Mouse (Mus musculus): Measurements from ENCODE around the gene Hrnr. TPM values are rescaled to one million over a fixed set of nuclear protein-coding genes. Genes with fewer than 3 reads are reported as not detected.

The Hrnr gene
- not detected in 2 replicates for polyA plus RNA-seq (2012; rRNA removed)

DNA sequence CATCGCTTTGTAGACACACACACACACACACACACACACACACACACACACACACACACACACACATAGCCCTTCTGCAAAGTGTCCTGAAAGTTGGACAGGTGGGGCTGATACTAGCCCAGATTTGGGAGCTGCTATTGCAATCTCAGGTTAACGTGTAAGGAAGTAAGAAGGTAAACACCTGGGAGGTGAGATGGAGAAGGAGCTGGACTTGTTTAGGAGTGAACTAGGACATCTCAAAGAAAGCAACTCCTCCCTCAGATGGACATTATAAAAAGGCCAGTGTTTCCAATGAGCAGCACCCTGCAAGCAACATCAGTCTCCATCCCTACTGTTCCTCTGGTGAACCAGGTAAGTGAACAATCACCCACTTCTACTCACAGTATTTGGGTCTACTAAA lies at the start of gene Hrnr:
Gene Hrnr, plus strand, starts transcription at position 301 of the 400 bp plus-strand sequence.
- no peak for DNase-seq (ENCODE audit: low read depth, low spot score)
- WGBS: 43% methylated on average over 2 of the region's 2 CpGs

GRCm38 (mm10) chr3:93273223-93273622 lies 46.3 kb upstream of the Hrnr start, which contains the start of gene Flg:
Gene Flg, plus strand, starts transcription at chr3:93273523.
- WGBS: 77% methylated on average over 2 of the region's 2 CpGs
- no peak for DNase-seq (ENCODE audit: low read depth, low spot score)

DNA sequence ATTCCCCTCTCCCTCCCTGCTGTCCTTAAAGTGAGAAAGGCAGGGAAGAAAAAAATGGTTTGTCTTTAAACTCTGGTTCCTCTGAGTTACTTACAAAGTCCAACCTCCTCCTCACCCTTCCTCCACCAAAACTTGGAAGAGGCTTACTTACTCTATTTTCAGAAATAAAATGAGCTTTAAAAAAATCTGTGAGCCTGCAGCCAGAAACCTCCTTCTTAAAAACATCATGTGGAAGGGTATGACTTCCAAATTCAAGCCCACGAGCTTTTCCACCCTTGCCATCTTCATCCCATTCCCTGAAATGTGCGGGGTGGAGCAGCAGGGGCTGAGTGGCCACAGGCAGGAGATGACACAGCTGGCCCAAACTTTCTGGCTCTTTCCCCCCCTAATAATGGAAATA lies 22.0 kb upstream of the Hrnr start:
- 74% methylated on average over 2 of the region's 2 CpGs for WGBS
- no peak for DNase-seq (ENCODE audit: low read depth, low spot score)

DNA sequence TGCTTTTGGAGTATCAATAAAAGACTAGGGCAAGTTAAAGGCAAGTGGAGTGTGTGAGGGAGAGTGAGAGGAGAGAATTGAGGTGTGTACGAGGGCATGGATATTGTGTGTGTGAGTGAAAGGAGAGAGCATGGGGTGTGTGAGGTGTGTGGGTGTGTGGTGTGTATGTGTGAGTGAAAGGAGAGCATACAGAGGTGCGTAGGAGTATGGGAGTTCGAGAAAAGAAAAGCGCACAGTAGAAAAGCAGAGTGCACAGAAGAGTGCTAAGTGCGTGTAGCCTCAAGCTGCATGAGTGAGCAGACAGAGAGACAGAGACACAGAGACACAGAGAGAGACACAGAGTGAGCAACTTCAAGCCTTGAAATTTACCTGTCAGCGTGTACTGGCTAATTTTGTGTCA lies 19.7 kb upstream of the Hrnr start:
- 83% methylated on average over 6 of the region's 6 CpGs for WGBS

GRCm38 (mm10) chr3:93301896-93302295 lies 17.7 kb upstream of the Hrnr start:
- WGBS: 24% methylated on average over 3 of the region's 3 CpGs
- no peak for DNase-seq (ENCODE audit: low read depth, low spot score)

More for the DNA sequence above, 19.7 kb upstream of the Hrnr start:
- no peak for DNase-seq (ENCODE audit: low read depth, low spot score)

GRCm38 (mm10) chr3:93306142-93306541 lies 13.4 kb upstream of the Hrnr start:
- DNase-seq (ENCODE audit: low read depth, low spot score): no peak
- 80% methylated on average over 2 of the region's 2 CpGs for WGBS

- WGBS: 63% methylated on average over 3 of the region's 3 CpGs
- DNase-seq (ENCODE audit: low read depth, low spot score): no peak
Measured at GRCm38 (mm10) chr3:93311371-93311770, 8.2 kb upstream of the Hrnr start.

GRCm38 (mm10) chr3:93314388-93314787 lies 5.2 kb upstream of the Hrnr start:
- WGBS: 91% methylated on average over 1 of the region's 1 CpGs

DNA sequence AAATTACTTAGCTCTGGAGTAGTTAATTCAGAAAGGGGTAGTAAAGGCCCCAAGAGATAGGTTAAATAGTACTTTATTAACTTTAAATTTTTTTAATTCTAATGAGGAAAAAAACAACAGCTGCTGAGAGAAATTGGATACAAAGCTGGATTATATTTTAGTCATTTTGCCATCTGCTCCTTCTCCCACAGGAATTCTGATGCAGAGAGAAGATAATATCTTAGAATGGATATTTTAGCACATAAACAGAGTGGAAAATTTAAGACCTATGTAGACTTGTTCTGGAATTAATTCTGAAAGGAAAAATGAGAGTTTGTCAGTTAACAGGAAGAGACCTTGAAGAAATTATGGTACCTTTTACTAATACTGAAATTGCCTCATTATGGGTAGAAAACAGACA lies 18.2 kb downstream of the Hrnr start:
- DNase-seq (ENCODE audit: low read depth, low spot score): no peak

More at GRCm38 (mm10) chr3:93314388-93314787, 5.2 kb upstream of the Hrnr start:
- no peak for DNase-seq (ENCODE audit: low read depth, low spot score)

DNA sequence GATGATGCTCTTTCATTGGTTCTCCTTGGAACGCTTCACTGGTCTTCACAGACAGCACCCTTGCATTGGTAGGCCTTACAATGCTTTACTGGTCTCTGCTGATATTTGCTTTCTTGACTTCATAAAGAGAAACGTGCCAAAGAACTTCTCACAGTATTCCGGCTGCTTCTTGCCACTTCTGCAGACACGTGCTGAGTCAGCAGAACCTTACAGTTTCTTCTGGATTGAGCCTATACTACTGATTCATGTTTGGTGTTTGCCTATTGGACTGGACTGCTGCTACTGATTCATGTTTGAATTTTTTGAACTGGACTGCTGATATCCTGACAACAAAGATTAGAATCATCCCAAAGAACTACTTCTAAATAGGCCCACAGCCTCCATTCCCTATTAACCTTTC lies 20.5 kb downstream of the Hrnr start:
- 82% methylated on average over 4 of the region's 4 CpGs for WGBS

DNA sequence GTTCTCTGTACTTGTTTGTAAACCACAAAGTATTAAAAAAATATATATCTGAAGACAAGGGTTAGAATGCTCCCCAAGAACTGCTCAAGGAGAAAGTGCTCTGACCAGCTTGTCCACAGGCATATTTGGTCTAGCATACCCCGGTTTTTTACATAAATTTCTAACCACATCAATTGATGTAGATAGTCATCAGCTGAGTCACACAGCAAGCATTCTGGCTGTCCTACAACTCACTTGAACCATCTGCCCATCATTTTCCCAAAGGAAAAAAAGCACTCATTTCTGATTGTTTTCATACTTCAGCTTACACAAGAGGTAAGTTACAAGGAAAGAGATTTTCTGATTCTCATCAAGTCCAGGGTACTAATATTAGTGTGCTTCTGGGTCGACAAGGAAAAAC lies 27.3 kb downstream of the Hrnr start:
- 60% methylated on average over 2 of the region's 2 CpGs for WGBS
- no peak for DNase-seq (ENCODE audit: low read depth, low spot score)

More for the DNA sequence above, 20.5 kb downstream of the Hrnr start:
- no peak for DNase-seq (ENCODE audit: low read depth, low spot score)

DNA sequence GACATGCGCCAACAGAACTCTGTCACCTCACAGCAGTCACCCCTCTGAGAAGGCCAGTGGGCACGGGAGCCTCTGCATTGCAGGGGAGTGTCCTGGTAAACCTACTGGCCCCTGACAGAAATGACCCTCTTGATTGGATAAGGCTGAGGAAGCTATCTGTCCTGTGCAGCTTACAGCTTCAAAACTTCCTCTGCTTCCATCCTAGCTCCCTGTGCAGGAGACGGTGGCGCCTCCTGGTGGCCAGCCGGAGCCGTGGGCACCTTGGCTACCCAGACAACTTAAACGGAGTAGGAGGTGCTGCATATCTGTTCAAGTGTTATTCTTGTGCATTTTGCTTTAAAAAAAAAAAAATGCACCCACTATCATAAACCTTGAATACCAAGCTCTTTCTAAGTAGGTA lies 40.5 kb downstream of the Hrnr start:
- 16% methylated on average over 7 of the region's 7 CpGs for WGBS
- DNase-seq (ENCODE audit: low read depth, low spot score): no peak

- WGBS: 15% methylated on average over 10 of the region's 10 CpGs
- peak; percentile 28 for DNase-seq (ENCODE audit: low read depth, low spot score)
Measured at GRCm38 (mm10) chr3:93361933-93362574, 42.5 kb downstream of the Hrnr start.

- WGBS: 42% methylated on average over 3 of the region's 3 CpGs
- DNase-seq (ENCODE audit: low read depth, low spot score): no peak
Measured at GRCm38 (mm10) chr3:93366966-93367575, 47.5 kb downstream of the Hrnr start.

GRCm38 (mm10) chr3:93368171-93368570 lies 48.6 kb downstream of the Hrnr start:
- DNase-seq (ENCODE audit: low read depth, low spot score): no peak
- 32% methylated on average over 1 of the region's 1 CpGs for WGBS

DNA sequence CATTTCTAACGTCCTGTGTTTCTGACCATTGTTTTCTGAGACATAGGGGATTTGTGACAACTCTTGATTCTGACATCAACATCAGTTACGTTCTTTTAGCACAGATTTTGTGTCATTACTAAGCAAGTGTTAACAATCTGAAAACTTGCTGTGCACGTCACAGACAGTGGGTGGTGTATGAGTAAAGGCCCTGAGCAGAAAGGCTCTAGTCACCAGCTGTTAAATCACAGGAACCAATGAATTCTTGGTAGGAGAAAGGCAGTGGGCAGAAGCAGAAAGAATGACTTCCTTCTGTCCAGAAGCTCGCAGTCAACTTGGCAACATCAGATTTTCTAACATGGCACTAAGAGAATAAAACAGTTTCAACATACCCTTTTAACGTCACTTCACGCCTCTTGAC lies 53.9 kb downstream of the Hrnr start:
- DNase-seq (ENCODE audit: low read depth, low spot score): no peak
- 77% methylated on average over 6 of the region's 6 CpGs for WGBS

DNA sequence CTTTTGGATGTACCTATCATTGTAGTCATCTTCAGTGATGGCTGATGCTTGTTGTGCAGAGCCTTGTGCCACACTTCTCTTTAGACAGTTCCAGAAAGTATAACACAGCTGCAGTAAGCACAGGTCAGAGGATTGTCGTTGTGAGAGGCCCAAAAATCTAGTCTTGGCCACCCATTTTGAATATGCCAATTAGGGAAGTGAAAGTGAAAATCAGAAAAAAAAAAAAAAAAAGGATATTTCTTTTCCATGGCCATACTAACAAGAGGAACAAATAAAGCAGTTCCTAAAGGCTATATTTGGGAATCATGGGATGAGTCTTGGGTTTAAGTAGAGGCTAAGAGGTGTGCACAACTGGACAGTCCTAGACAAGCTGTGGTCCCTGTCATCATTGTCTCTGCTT lies 55.6 kb downstream of the Hrnr start:
- 56% methylated on average over 1 of the region's 1 CpGs for WGBS
- DNase-seq (ENCODE audit: low read depth, low spot score): no peak

DNA sequence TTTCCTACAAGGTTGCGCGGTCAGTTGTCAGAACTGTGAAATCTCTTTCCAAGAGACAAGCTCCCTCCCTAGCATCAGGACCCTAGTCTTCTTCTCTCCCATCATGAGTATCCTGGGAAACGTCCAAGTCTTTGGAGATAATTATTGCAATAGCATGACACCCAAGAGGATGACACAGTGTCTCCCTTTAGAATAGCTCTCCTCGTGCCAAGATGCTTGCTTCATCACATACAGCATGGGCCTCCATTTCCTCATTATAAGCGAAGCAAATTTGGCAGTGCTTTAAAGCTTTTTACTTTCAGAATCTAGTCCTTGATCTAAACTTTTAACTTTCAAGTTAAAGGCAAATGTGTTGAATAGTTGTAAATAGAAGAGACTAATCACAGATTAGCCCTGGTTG lies 56.1 kb downstream of the Hrnr start:
- WGBS: 79% methylated on average over 5 of the region's 5 CpGs
- no peak for DNase-seq (ENCODE audit: low read depth, low spot score)

DNA sequence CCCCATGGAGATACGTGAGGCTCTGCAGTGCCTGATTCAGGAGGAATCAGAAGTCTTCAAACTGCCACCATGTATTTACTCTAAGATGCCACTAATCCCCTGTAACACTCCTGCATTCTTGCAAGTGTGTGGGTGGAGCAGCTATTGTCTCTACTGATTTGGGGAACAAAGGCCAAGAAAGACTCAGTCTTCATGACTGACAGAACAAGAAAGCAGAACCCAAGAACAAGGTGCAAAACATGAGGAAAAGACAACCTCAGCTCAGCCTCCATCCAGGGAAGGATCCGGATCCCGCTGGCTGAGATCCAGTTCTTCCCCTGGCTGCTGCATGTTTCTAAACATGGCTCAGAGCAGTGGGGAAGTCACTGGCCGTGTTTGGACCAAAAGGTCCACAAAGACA lies 58.6 kb downstream of the Hrnr start:
- WGBS: 77% methylated on average over 4 of the region's 4 CpGs

More for the DNA sequence above, 58.6 kb downstream of the Hrnr start:
- DNase-seq (ENCODE audit: low read depth, low spot score): no peak
